Mouse (Mus musculus): Measurements from ENCODE around the gene Col23a1. TPM values are rescaled to one million over a fixed set of nuclear protein-coding genes. Genes with fewer than 3 reads are reported as not detected.

Gene Col23a1
- polyA plus RNA-seq, 1 experiment from 2014 or later, result 13.3 TPM

- Histone ChIP-seq H3K4me1 (ENCODE audit: control insufficient read depth in 2 of 2, insufficient read depth in 2 of 2, low read length in 2 of 2) (peaks cover 6% of the 10 kb centered on the region in 2 experiments; a peak in 2 of 4 replicates), H3K27ac (replicated peaks in 1 of 2; ENCODE audit: control insufficient read depth in 1 of 2, insufficient read depth in 1 of 2, low read depth in 2 of 2, low read length in 2 of 2) (no peak overlapping the region), H3K9ac (ENCODE audit: low read length) (no peak overlapping the region), H3K9me3 (ENCODE audit: control insufficient read depth, low read length) (0 out of 2 replicates have a peak, but pooled peaks cover 3% of the 10 kb centered on the region), H3K4me2 (ENCODE audit: low read length) (no peak overlapping the region), H3K36me3 (ENCODE audit: control insufficient read depth, insufficient read depth, low read length) (no peaks in the 10 kb centered on the region), H3K4me3 (ENCODE audit: control insufficient read depth in 1 of 2, insufficient read depth in 1 of 2, low read depth in 1 of 2, low read length in 2 of 2) (no peak overlapping the region), H3K27me3 (ENCODE audit: control insufficient read depth, insufficient read depth, low read length) (peaks cover 6% of the 10 kb centered on the region; the same call in 1 of the 2 replicates)
- ATAC-seq (ENCODE audit: insufficient number of reproducible peaks, insufficient read depth, low FRiP score, low read depth), result no peak
- WGBS, result 73% methylated on average over 3 of the region's 3 CpGs
Measured at GRCm38 (mm10) chr11:51482251-51482650, 192.5 kb downstream of the Col23a1 start.

- no peaks in the 10 kb centered on the region for H3K36me3 ChIP-seq (ENCODE audit: control insufficient read depth, insufficient read depth, low read length)
- no peak overlapping the region for H3K4me3 ChIP-seq (ENCODE audit: control insufficient read depth in 1 of 2, insufficient read depth in 1 of 2, low read depth in 1 of 2, low read length in 2 of 2)
- H3K27ac ChIP-seq (replicated peaks in 1 of 2; ENCODE audit: control insufficient read depth in 1 of 2, insufficient read depth in 1 of 2, low read depth in 2 of 2, low read length in 2 of 2), result no peak overlapping the region
- no peak overlapping the region for H3K9ac ChIP-seq (ENCODE audit: low read length)
- 39% methylated on average over 8 of the region's 8 CpGs for WGBS
- ATAC-seq (ENCODE audit: insufficient number of reproducible peaks, insufficient read depth, low FRiP score, low read depth), result no peak
- no peak overlapping the region for H3K4me2 ChIP-seq (ENCODE audit: low read length)
- H3K27me3 ChIP-seq (ENCODE audit: control insufficient read depth, insufficient read depth, low read length), result peaks cover 10% of the 10 kb centered on the region; the same call in 1 of the 2 replicates
- H3K4me1 ChIP-seq (ENCODE audit: control insufficient read depth in 2 of 2, insufficient read depth in 2 of 2, low read length in 2 of 2), result peaks cover 6% of the 10 kb centered on the region in 2 experiments; a peak in 2 of 4 replicates
- H3K9me3 ChIP-seq (ENCODE audit: control insufficient read depth, low read length), result peaks cover 3% of the 10 kb centered on the region; the same call in 1 of the 2 replicates
Measured at GRCm38 (mm10) chr11:51485051-51485521, 195.4 kb downstream of the Col23a1 start.

- H3K4me1 ChIP-seq (ENCODE audit: control insufficient read depth in 2 of 2, insufficient read depth in 2 of 2, low read length in 2 of 2), result peaks cover 6% of the 10 kb centered on the region in 2 experiments; a peak in 2 of 4 replicates
- H3K9ac ChIP-seq (ENCODE audit: low read length), result no peak overlapping the region
- peaks cover 2% of the 10 kb centered on the region; the same call in 1 of the 2 replicates for H3K9me3 ChIP-seq (ENCODE audit: control insufficient read depth, low read length)
- no peaks in the 10 kb centered on the region for H3K36me3 ChIP-seq (ENCODE audit: control insufficient read depth, insufficient read depth, low read length)
- no peak for ATAC-seq (ENCODE audit: insufficient number of reproducible peaks, insufficient read depth, low FRiP score, low read depth)
- no peak overlapping the region for H3K27ac ChIP-seq (replicated peaks in 1 of 2; ENCODE audit: control insufficient read depth in 1 of 2, insufficient read depth in 1 of 2, low read depth in 2 of 2, low read length in 2 of 2)
- no peak overlapping the region for H3K4me2 ChIP-seq (ENCODE audit: low read length)
- no peak overlapping the region for H3K4me3 ChIP-seq (ENCODE audit: control insufficient read depth in 1 of 2, insufficient read depth in 1 of 2, low read depth in 1 of 2, low read length in 2 of 2)
- 21% methylated on average over 10 of the region's 10 CpGs for WGBS
- peaks cover 10% of the 10 kb centered on the region; the same call in 1 of the 2 replicates for H3K27me3 ChIP-seq (ENCODE audit: control insufficient read depth, insufficient read depth, low read length)
Measured at GRCm38 (mm10) chr11:51485775-51486464, 196.2 kb downstream of the Col23a1 start.

- 68% methylated on average over 9 of the region's 9 CpGs for WGBS
- Histone ChIP-seq H3K27ac (replicated peaks in 1 of 2; ENCODE audit: control insufficient read depth in 1 of 2, insufficient read depth in 1 of 2, low read depth in 2 of 2, low read length in 2 of 2) (no peak overlapping the region), H3K27me3 (ENCODE audit: control insufficient read depth, insufficient read depth, low read length) (peaks cover 4% of the 10 kb centered on the region; the same call in 1 of the 2 replicates), H3K9me3 (ENCODE audit: control insufficient read depth, low read length) (no peaks in the 10 kb centered on the region; the same call in 1 of the 2 replicates), H3K4me1 (ENCODE audit: control insufficient read depth in 2 of 2, insufficient read depth in 2 of 2, low read length in 2 of 2) (peaks cover 6% of the 10 kb centered on the region in 2 experiments; a peak in 2 of 4 replicates), H3K9ac (ENCODE audit: low read length) (no peak overlapping the region), H3K36me3 (ENCODE audit: control insufficient read depth, insufficient read depth, low read length) (no peaks in the 10 kb centered on the region), H3K4me3 (ENCODE audit: control insufficient read depth in 1 of 2, insufficient read depth in 1 of 2, low read depth in 1 of 2, low read length in 2 of 2) (no peak overlapping the region), H3K4me2 (ENCODE audit: low read length) (no peak overlapping the region)
- ATAC-seq (ENCODE audit: insufficient number of reproducible peaks, insufficient read depth, low FRiP score, low read depth), result no peak
Measured at GRCm38 (mm10) chr11:51488813-51489212, 199.1 kb downstream of the Col23a1 start.

GRCm38 (mm10) chr11:51493421-51493820, 203.7 kb downstream of the Col23a1 start:
- H3K36me3 ChIP-seq (ENCODE audit: control insufficient read depth, insufficient read depth, low read length), result no peaks in the 10 kb centered on the region
- no peak overlapping the region for H3K4me2 ChIP-seq (ENCODE audit: low read length)
- 49% methylated on average over 4 of the region's 4 CpGs for WGBS
- H3K9me3 ChIP-seq (ENCODE audit: control insufficient read depth, low read length), result no peaks in the 10 kb centered on the region; the same call in 1 of the 2 replicates
- H3K27ac ChIP-seq (replicated peaks in 1 of 2; ENCODE audit: control insufficient read depth in 1 of 2, insufficient read depth in 1 of 2, low read depth in 2 of 2, low read length in 2 of 2), result no peak overlapping the region
- no peak overlapping the region for H3K4me3 ChIP-seq (ENCODE audit: control insufficient read depth in 1 of 2, insufficient read depth in 1 of 2, low read depth in 1 of 2, low read length in 2 of 2)
- H3K27me3 ChIP-seq (ENCODE audit: control insufficient read depth, insufficient read depth, low read length), result peaks cover 15% of the 10 kb centered on the region; the same call in 1 of the 2 replicates
- H3K9ac ChIP-seq (ENCODE audit: low read length), result no peak overlapping the region
- ATAC-seq (ENCODE audit: insufficient number of reproducible peaks, insufficient read depth, low FRiP score, low read depth), result no peak
- no peaks in the 10 kb centered on the region for H3K4me1 ChIP-seq (ENCODE audit: control insufficient read depth in 2 of 2, insufficient read depth in 2 of 2, low read length in 2 of 2)

GRCm38 (mm10) chr11:51494178-51494577, 204.5 kb downstream of the Col23a1 start:
- no peak overlapping the region for H3K4me2 ChIP-seq (ENCODE audit: low read length)
- no peaks in the 10 kb centered on the region for H3K4me1 ChIP-seq (ENCODE audit: control insufficient read depth in 2 of 2, insufficient read depth in 2 of 2, low read length in 2 of 2)
- no peak for ATAC-seq (ENCODE audit: insufficient number of reproducible peaks, insufficient read depth, low FRiP score, low read depth)
- no peak overlapping the region for H3K27ac ChIP-seq (replicated peaks in 1 of 2; ENCODE audit: control insufficient read depth in 1 of 2, insufficient read depth in 1 of 2, low read depth in 2 of 2, low read length in 2 of 2)
- 33% methylated on average over 5 of the region's 5 CpGs for WGBS
- H3K9ac ChIP-seq (ENCODE audit: low read length), result no peak overlapping the region
- no peaks in the 10 kb centered on the region for H3K36me3 ChIP-seq (ENCODE audit: control insufficient read depth, insufficient read depth, low read length)
- no peaks in the 10 kb centered on the region; the same call in 1 of the 2 replicates for H3K9me3 ChIP-seq (ENCODE audit: control insufficient read depth, low read length)
- peaks cover 12% of the 10 kb centered on the region; the same call in 1 of the 2 replicates for H3K27me3 ChIP-seq (ENCODE audit: control insufficient read depth, insufficient read depth, low read length)
- no peak overlapping the region for H3K4me3 ChIP-seq (ENCODE audit: control insufficient read depth in 1 of 2, insufficient read depth in 1 of 2, low read depth in 1 of 2, low read length in 2 of 2)

- no peak overlapping the region for H3K4me2 ChIP-seq (ENCODE audit: low read length)
- no peaks in the 10 kb centered on the region; a peak in 1 of 4 replicates for H3K4me1 ChIP-seq (ENCODE audit: control insufficient read depth in 2 of 2, insufficient read depth in 2 of 2, low read length in 2 of 2)
- no peaks in the 10 kb centered on the region for H3K9me3 ChIP-seq (ENCODE audit: control insufficient read depth, low read length)
- no peak for ATAC-seq (ENCODE audit: insufficient number of reproducible peaks, insufficient read depth, low FRiP score, low read depth)
- H3K9ac ChIP-seq (ENCODE audit: low read length), result no peak overlapping the region
- no peak overlapping the region for H3K27ac ChIP-seq (replicated peaks in 1 of 2; ENCODE audit: control insufficient read depth in 1 of 2, insufficient read depth in 1 of 2, low read depth in 2 of 2, low read length in 2 of 2)
- H3K36me3 ChIP-seq (ENCODE audit: control insufficient read depth, insufficient read depth, low read length), result no peaks in the 10 kb centered on the region
- H3K27me3 ChIP-seq (ENCODE audit: control insufficient read depth, insufficient read depth, low read length), result peaks cover 11% of the 10 kb centered on the region
- no peak overlapping the region for H3K4me3 ChIP-seq (ENCODE audit: control insufficient read depth in 1 of 2, insufficient read depth in 1 of 2, low read depth in 1 of 2, low read length in 2 of 2)
Measured at GRCm38 (mm10) chr11:51499776-51500175, 210.1 kb downstream of the Col23a1 start.
